Mouse (Mus musculus): ENCODE data around the gene Khnyn. TPM values are rescaled to one million over a fixed set of nuclear protein-coding genes. Genes with fewer than 3 reads are reported as not detected.
A peak's percentile ranks its signal among the peaks of the same experiment; 100 is the strongest.

Gene Khnyn
- polyA plus RNA-seq, 1 experiment from 2014 or later: 10.4 TPM

DNA sequence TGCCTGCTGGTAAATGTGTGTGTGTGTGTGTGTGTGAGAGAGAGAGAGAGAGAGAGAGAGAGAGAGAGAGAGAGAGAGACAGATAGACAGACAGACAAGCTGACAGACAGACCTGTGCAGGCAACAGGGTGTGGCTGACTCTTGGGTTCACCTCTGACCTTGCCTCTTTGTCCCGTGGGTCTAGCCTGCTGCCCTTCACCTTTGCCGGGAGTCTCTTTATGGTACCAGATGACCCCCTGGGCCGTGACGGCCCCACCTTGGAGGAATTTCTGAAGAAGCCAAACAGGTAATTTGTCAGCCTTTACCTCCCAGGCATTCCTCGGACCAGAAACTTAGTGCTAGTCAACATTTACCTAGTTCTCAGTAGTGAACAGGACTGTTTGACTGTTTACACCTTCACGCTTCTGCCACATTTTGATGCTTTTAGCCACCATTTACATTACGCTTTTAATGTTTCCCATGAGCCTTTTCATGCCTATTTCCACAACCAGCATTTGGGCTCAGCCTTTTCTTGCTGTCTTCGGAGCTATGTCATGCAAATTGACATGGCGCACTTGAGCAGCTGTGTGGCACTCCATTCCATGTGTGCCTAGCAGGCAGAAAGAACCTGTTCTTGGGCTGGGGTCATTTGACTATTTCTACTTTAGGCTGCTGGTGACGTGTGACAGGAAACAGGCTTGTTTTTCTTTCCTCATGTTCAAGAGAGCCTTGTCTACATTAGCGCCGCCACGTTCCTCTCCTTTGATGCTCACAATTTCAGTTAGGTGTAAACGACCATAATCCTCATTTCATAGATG is 16.3 kb upstream of the Khnyn start:
- no peak overlapping the region for H3K4me2 ChIP-seq (ENCODE audit: low read length)
- no peak overlapping the region for H3K27ac ChIP-seq (ENCODE audit: low read length)
- 90% methylated on average over 14 of the region's 14 CpGs for WGBS
- peaks cover 2% of the 10 kb centered on the region; the same call in 1 of the 2 replicates for H3K4me1 ChIP-seq (ENCODE audit: control insufficient read depth, insufficient read depth, low read length)
- H3K27me3 ChIP-seq (ENCODE audit: control insufficient read depth, insufficient read depth, low read depth, low read length): no peaks in the 10 kb centered on the region
- H3K9me3 ChIP-seq (replicated peaks; ENCODE audit: control insufficient read depth, low read length, poor library complexity, severe bottlenecking): no peaks in the 10 kb centered on the region
- H3K4me3 ChIP-seq (ENCODE audit: low read depth, low read length): no peak overlapping the region
- peaks cover 42% of the 10 kb centered on the region for H3K36me3 ChIP-seq (ENCODE audit: control insufficient read depth, insufficient read depth, low read length)
- no peak for ATAC-seq
- H3K9ac ChIP-seq (ENCODE audit: low read depth, low read length): no peak overlapping the region

DNA sequence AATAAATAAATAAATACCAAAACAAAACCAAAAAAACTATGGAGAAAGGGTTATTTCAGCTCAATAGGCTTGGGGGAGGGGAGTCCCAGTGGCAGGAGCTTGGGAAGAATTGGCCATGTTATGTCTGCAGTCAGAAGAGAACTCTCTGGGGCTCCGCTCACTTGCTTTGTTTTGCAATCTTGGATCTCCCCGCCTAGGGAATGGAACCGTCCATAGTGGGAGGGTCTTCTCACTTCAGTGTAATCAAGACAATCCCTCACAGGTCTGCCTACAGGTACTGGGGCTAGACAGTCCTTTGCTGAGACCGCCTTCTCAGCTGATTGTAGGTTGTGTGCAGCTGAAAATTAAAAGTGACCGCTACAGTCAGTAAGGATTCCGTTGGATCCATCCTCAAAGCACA is 15.2 kb upstream of the Khnyn start:
- H3K4me1 ChIP-seq (ENCODE audit: control insufficient read depth, insufficient read depth, low read length): peaks cover 10% of the 10 kb centered on the region; the same call in 1 of the 2 replicates
- no peak overlapping the region for H3K9ac ChIP-seq (ENCODE audit: low read depth, low read length)
- 97% methylated on average over 6 of the region's 6 CpGs for whole genome bisulfite sequencing
- H3K27ac ChIP-seq (ENCODE audit: low read length): no peak overlapping the region
- H3K27me3 ChIP-seq (ENCODE audit: control insufficient read depth, insufficient read depth, low read depth, low read length): no peaks in the 10 kb centered on the region
- no peak for ATAC-seq
- no peak overlapping the region for H3K4me3 ChIP-seq (ENCODE audit: low read depth, low read length)
- no peaks in the 10 kb centered on the region for H3K9me3 ChIP-seq (replicated peaks; ENCODE audit: control insufficient read depth, low read length, poor library complexity, severe bottlenecking)
- peaks cover 37% of the 10 kb centered on the region for H3K36me3 ChIP-seq (ENCODE audit: control insufficient read depth, insufficient read depth, low read length)
- H3K4me2 ChIP-seq (ENCODE audit: low read length): no peak overlapping the region

DNA sequence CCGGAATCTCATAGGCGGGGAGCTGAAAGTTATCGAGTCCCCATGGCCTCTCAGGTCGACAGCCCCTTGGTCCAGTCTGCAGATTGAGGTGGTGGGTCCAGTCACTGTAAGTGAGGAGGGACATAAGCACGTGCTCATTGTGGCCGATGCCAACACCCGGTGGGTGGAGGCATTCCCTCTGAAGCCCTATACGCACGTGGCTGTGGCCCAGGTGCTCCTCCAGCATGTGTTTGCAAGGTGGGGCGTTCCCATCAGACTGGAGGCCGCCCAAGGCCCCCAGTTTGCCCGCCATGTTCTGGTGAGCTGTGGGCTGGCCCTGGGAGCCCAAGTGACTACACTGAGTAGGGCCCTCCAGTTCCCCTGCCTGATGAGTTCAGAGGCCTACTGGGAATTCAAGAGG is 12.7 kb upstream of the Khnyn start:
- ATAC-seq: no peak
- no peak overlapping the region for H3K9ac ChIP-seq (ENCODE audit: low read depth, low read length)
- H3K36me3 ChIP-seq (ENCODE audit: control insufficient read depth, insufficient read depth, low read length): peaks cover 31% of the 10 kb centered on the region
- no peak overlapping the region for H3K27ac ChIP-seq (ENCODE audit: low read length)
- no peaks in the 10 kb centered on the region for H3K27me3 ChIP-seq (ENCODE audit: control insufficient read depth, insufficient read depth, low read depth, low read length)
- WGBS: 94% methylated on average over 11 of the region's 12 CpGs
- no peak overlapping the region for H3K4me3 ChIP-seq (ENCODE audit: low read depth, low read length)
- no peak overlapping the region for H3K4me2 ChIP-seq (ENCODE audit: low read length)
- peaks cover 10% of the 10 kb centered on the region; the same call in 1 of the 2 replicates for H3K4me1 ChIP-seq (ENCODE audit: control insufficient read depth, insufficient read depth, low read length)
- H3K9me3 ChIP-seq (replicated peaks; ENCODE audit: control insufficient read depth, low read length, poor library complexity, severe bottlenecking): no peaks in the 10 kb centered on the region

DNA sequence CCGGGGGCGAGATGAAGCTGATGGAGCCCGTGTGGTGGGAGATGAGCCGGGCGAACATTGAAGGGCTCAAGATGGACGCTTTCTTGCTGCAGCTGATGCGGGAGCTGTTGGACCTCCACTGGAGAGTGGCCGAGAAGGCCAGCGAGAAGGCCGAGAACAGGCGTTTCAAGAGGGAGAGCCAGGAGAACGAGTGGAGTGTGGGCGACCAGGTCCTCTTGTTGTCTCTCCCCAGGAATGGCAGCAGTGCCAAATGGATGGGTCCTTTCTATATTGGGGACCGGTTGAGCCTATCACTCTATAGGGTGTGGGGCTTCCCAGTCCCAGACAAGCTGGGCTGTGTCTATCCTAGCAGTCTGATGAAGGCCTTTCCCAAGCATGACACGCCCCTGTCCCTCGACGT is 12.2 kb upstream of the Khnyn start:
- Histone ChIP-seq H3K9ac (ENCODE audit: low read depth, low read length) (no peak overlapping the region), H3K4me1 (ENCODE audit: control insufficient read depth, insufficient read depth, low read length) (peaks cover 10% of the 10 kb centered on the region; the same call in 1 of the 2 replicates), H3K27me3 (ENCODE audit: control insufficient read depth, insufficient read depth, low read depth, low read length) (no peaks in the 10 kb centered on the region), H3K4me2 (ENCODE audit: low read length) (no peak overlapping the region), H3K36me3 (ENCODE audit: control insufficient read depth, insufficient read depth, low read length) (peaks cover 31% of the 10 kb centered on the region), H3K27ac (ENCODE audit: low read length) (no peak overlapping the region), H3K9me3 (replicated peaks; ENCODE audit: control insufficient read depth, low read length, poor library complexity, severe bottlenecking) (no peaks in the 10 kb centered on the region), H3K4me3 (ENCODE audit: low read depth, low read length) (no peak overlapping the region)
- 0 out of 2 replicates have a peak, but pooled peaks have one; percentile 15 for ATAC-seq
- 90% methylated on average over 17 of the region's 17 CpGs for WGBS

DNA sequence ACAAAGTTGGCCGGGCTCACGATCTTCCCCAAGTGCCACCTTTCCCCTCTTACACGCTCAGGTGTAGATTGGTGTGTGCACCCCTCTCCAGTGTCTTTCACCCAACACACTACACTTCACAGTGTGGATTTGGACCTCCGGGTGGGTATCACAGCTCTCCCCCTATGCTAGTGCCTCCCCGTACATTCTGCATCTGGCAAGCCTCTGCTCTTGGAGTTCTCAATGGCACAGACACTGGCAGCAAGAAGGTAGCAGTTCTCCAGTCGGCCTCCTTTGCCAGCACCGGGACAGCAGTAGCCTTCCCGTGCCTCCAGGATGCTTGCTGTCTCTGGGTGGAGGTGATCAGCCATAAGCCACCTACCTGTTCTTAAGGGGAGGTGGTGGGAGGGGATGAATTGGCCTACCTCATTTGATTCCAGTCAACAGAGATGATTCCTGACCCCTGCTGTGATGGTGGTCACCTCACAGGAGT is 11.5 kb upstream of the Khnyn start:
- H3K9ac ChIP-seq (ENCODE audit: low read depth, low read length): peak overlapping the region; percentile 43; the same call in 1 of the 2 replicates

DNA sequence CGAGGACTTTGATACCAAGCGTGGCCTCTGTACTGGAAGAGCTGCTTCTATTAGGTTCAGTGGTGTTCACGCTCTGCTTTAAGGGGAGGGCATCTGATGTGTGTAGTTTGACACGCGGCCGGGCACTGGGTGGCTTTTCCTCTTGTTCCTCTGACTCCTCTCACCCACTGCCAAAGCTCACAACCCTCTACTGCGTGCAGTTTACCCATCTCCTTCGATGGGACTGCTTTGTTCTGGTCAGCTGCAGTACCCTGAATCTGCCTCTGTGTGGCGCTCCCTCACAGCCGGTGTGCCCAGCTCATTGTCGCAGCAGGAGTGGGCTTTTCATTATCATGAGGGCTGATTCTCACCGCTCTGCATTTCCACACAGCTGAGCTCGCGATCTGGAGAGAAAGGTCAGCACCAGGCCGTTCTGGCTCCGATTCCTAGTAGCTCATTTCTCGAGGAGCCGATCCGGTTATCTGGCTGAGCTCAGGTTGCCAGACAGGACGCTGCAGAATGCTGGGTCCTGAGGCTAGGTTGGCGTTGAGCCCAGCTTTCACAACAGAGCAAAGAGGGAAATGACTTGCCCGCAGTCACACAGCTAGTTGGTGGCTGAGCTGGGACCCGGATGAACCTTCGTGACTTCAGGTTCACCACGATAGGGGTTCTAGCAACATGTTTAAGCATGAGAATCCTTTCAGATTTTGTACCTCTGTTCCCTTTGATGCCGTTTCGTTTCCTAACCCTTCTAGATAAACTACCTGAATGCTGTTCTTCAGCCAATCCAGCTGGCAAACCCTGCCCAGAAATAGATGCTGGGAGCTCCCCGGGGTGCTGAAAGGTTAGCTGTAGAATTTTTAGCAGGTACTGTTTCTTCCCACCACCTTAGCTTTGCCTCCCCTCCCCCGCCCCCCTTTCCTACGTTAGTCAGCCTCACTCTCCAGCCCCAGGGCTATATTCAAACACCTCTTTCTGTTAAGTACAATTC is 10.7 kb upstream of the Khnyn start:
- H3K4me1 ChIP-seq (ENCODE audit: control insufficient read depth, insufficient read depth, low read length): peaks cover 10% of the 10 kb centered on the region; the same call in 1 of the 2 replicates
- H3K4me3 ChIP-seq (ENCODE audit: low read depth, low read length): peak overlapping the region; percentile 8; the same call in 1 of the 2 replicates
- peak overlapping the region; percentile 43; the same call in 1 of the 2 replicates for H3K9ac ChIP-seq (ENCODE audit: low read depth, low read length)
- peaks cover 17% of the 10 kb centered on the region for H3K36me3 ChIP-seq (ENCODE audit: control insufficient read depth, insufficient read depth, low read length)
- H3K9me3 ChIP-seq (replicated peaks; ENCODE audit: control insufficient read depth, low read length, poor library complexity, severe bottlenecking): no peaks in the 10 kb centered on the region
- H3K27me3 ChIP-seq (ENCODE audit: control insufficient read depth, insufficient read depth, low read depth, low read length): no peaks in the 10 kb centered on the region
- peak overlapping the region; percentile 62 for H3K27ac ChIP-seq (ENCODE audit: low read length)
- H3K4me2 ChIP-seq (ENCODE audit: low read length): peak overlapping the region; percentile 38
- ATAC-seq: peak; percentile 41
- 14% methylated on average over 30 of the region's 30 CpGs for WGBS

More for the DNA sequence above, 11.5 kb upstream of the Khnyn start:
- 88% methylated on average over 8 of the region's 8 CpGs for WGBS
- ATAC-seq: 0 out of 2 replicates have a peak, but pooled peaks have one; percentile 6
- no peaks in the 10 kb centered on the region for H3K9me3 ChIP-seq (replicated peaks; ENCODE audit: control insufficient read depth, low read length, poor library complexity, severe bottlenecking)
- no peak overlapping the region for H3K4me3 ChIP-seq (ENCODE audit: low read depth, low read length)
- peak overlapping the region; percentile 2; the same call in 1 of the 2 replicates for H3K27ac ChIP-seq (ENCODE audit: low read length)
- H3K4me1 ChIP-seq (ENCODE audit: control insufficient read depth, insufficient read depth, low read length): peaks cover 10% of the 10 kb centered on the region; the same call in 1 of the 2 replicates
- H3K27me3 ChIP-seq (ENCODE audit: control insufficient read depth, insufficient read depth, low read depth, low read length): no peaks in the 10 kb centered on the region
- H3K36me3 ChIP-seq (ENCODE audit: control insufficient read depth, insufficient read depth, low read length): peaks cover 24% of the 10 kb centered on the region
- H3K4me2 ChIP-seq (ENCODE audit: low read length): no peak overlapping the region

DNA sequence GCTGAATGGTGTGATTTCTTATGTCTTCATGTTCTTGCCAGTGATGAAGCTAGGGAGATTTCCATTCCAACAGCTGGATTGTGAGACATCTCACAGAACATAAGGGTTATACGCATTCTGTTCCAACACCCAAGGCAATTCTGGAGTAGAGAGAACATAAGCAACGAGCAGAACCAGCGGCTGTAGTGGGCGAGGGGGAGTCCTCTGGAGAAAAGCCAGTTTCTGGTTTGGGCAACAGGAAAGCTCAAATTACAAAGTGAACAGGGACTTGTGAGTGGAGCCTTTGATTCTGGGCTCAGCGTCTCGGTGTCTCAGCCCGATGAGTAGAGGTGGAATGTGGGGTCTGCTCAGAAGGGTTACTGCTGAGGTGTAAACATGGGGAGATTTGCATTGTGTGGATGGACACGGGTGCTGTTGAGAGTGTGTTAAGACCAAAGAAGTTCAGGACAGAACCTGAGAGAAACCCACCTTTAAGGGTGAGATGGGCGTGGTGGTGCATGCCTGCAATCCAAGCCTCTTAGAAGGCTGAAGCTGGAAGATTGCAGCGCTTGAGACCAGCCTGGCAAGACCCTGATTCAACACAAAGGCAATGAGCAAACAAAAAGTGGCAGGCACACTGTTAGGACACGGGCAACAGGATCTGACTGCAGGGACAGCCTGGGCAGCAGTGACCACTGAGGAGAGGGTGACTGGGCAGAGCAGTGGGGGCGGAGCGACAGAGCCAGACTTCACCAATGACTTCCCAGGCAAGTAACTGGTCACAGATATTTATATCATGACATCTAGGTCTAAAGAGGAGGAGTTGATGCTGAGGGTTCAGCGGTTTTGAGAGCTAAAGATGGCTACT is 7.1 kb upstream of the Khnyn start:
- Histone ChIP-seq H3K9ac (ENCODE audit: low read depth, low read length) (no peak overlapping the region), H3K4me2 (ENCODE audit: low read length) (no peak overlapping the region), H3K9me3 (replicated peaks; ENCODE audit: control insufficient read depth, low read length, poor library complexity, severe bottlenecking) (no peaks in the 10 kb centered on the region), H3K27me3 (ENCODE audit: control insufficient read depth, insufficient read depth, low read depth, low read length) (no peaks in the 10 kb centered on the region), H3K4me1 (ENCODE audit: control insufficient read depth, insufficient read depth, low read length) (peaks cover 10% of the 10 kb centered on the region; the same call in 1 of the 2 replicates), H3K4me3 (ENCODE audit: low read depth, low read length) (no peak overlapping the region), H3K36me3 (ENCODE audit: control insufficient read depth, insufficient read depth, low read length) (peaks cover under 1% of the 10 kb centered on the region), H3K27ac (ENCODE audit: low read length) (no peak overlapping the region)
- 34% methylated on average over 14 of the region's 14 CpGs for WGBS
- ATAC-seq: no peak

DNA sequence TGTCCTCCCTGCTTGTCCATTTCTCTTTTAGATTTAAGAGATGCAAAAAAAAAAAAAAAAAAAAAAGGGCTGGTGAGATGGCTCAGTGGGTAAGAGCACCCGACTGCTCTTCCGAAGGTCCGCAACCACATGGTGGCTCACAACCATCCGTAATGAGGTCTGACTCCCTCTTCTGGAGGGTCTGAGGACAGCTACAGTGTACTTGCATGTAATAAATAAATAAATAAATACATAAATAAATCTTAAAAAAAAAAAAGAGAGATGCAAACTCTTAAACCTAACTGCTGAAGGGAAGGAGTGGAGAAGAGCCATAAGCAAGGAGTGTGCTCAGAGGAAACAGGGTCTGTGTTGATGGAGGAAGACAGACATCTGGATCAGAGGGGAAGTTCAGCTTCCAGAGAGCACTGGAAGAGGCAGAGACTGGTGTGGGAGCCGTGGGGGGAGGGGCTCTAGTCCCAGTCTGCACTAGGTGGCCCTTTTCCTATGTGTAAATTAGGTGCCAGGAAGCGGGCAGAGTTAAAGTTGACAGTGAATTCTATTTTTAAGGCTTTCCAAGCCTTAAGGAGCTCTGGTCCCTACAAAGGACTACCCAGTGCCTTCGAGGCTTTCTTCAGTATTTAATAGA is 6.3 kb upstream of the Khnyn start:
- Histone ChIP-seq H3K27me3 (ENCODE audit: control insufficient read depth, insufficient read depth, low read depth, low read length) (no peaks in the 10 kb centered on the region), H3K4me3 (ENCODE audit: low read depth, low read length) (no peak overlapping the region)
- no peak for ATAC-seq

More for the DNA sequence above, 6.3 kb upstream of the Khnyn start:
- Histone ChIP-seq H3K4me1 (ENCODE audit: control insufficient read depth, insufficient read depth, low read length) (peaks cover 8% of the 10 kb centered on the region; the same call in 1 of the 2 replicates), H3K36me3 (ENCODE audit: control insufficient read depth, insufficient read depth, low read length) (no peaks in the 10 kb centered on the region), H3K27ac (ENCODE audit: low read length) (no peak overlapping the region), H3K4me2 (ENCODE audit: low read length) (no peak overlapping the region), H3K9me3 (replicated peaks; ENCODE audit: control insufficient read depth, low read length, poor library complexity, severe bottlenecking) (no peaks in the 10 kb centered on the region), H3K9ac (ENCODE audit: low read depth, low read length) (no peak overlapping the region)
- WGBS: 44% methylated on average over 7 of the region's 7 CpGs
